Mouse (Mus musculus): ENCODE results near the gene Slc25a42.

DNA sequence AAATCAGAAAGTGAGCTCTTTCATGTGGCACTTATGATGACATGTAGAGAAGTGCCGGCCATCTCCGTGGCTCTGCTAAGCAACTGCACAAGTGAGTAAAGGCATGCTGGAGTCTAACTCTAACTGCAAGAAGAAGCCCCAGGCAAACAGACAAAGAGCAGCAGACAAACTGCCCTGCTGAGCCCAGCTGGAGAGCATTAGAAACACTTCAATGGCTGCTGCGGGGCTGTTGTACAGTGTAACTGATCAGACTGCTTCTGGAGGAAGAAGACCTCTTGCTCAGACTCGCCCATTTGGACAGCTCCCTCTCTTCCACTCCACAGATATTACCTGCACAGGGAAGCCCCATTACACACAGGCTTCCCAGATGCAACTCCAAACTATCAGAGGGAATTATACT, 15.9 kb upstream of the Slc25a42 start:
- TF ChIP-seq POLR2A (IDR thresholded peaks at IDR 0.05; ENCODE audit: low read depth, low read length) (no peak), CTCF (conservative IDR thresholded peaks at IDR 0.05; ENCODE audit: insufficient read depth, insufficient read length, low read depth, low read length) (no peak)
